Mouse (Mus musculus) myocyte (in vitro differentiated cells): ENCODE measurements at regions not wholly inside any gene's neighbourhood (a gene's known extent, or its start where the extent isn't known, plus 50 kb on each side); places are given as distances from the start of the nearest gene placed in this dataset.

Experiments
- CEBPB ChIP-seq: IDR thresholded peaks from 2 replicates; pipeline ENCODE4 v1.6.1; 2011; ENCODE audit warnings: mild to moderate bottlenecking, moderate library complexity; ENCODE audit not compliant: poor library complexity, insufficient read depth, severe bottlenecking
- E2F4 ChIP-seq: IDR thresholded peaks from one replicate; pipeline ENCODE4 v1.6.1; 2011; ENCODE audit warnings: mild to moderate bottlenecking, control low read depth, moderate library complexity; ENCODE audit not compliant: insufficient read depth
- MAX ChIP-seq: IDR thresholded peaks from one replicate; pipeline ENCODE4 v1.6.1; 2011; ENCODE audit warnings: low read depth, mild to moderate bottlenecking, control low read depth
- MYOD1 ChIP-seq, 3 experiments: IDR thresholded peaks; one replicate each; pipeline ENCODE4 v1.6.1; 2011; ENCODE audit warnings: control low read depth in 2 of 3, low read depth in 2 of 3, mild to moderate bottlenecking in 2 of 3, moderate library complexity in 1 of 3; ENCODE audit not compliant: insufficient read length in 2 of 3, control insufficient read depth in 1 of 3
- MYOG ChIP-seq, 3 experiments: IDR thresholded peaks; one replicate each; pipeline ENCODE4 v1.6.1; 2011; ENCODE audit warnings: control low read depth in 2 of 3, low read depth in 2 of 3, mild to moderate bottlenecking in 2 of 3; ENCODE audit not compliant: insufficient read length in 2 of 3, control insufficient read depth in 1 of 3, insufficient read depth in 1 of 3
- POLR2A ChIP-seq: IDR thresholded peaks from one replicate; pipeline ENCODE4 v1.6.1; 2011; ENCODE audit warnings: low read depth, mild to moderate bottlenecking, control low read depth, moderate library complexity; ENCODE audit not compliant: insufficient read length
- POLR2AphosphoS2 ChIP-seq: IDR thresholded peaks from one replicate; pipeline ENCODE4 v1.6.1; 2011; ENCODE audit warnings: low read depth, control low read depth; ENCODE audit not compliant: insufficient read length
- SRF ChIP-seq: IDR thresholded peaks from one replicate; pipeline ENCODE4 v1.6.1; 2011; ENCODE audit warnings: low read depth; ENCODE audit not compliant: control insufficient read depth, insufficient read length
- TCF12 ChIP-seq: IDR thresholded peaks from one replicate; pipeline ENCODE4 v1.6.1; 2011; ENCODE audit warnings: mild to moderate bottlenecking, control low read depth; ENCODE audit not compliant: poor library complexity, insufficient read depth, severe bottlenecking
- USF1 ChIP-seq: IDR thresholded peaks from one replicate; pipeline ENCODE4 v1.6.1; 2011; ENCODE audit warnings: low read depth, mild to moderate bottlenecking, control low read depth, moderate library complexity

GRCm38 (mm10) chr2:9694178-9694577 is 186.9 kb upstream of the 4930412O13Rik start:
- TF ChIP-seq MYOD1 (IDR thresholded peaks at IDR 0.05; ENCODE audit: control insufficient read depth in 1 of 3, insufficient read length in 2 of 3, low read depth in 2 of 3) (no peak), POLR2A (no peak), E2F4 (no peak), POLR2AphosphoS2 (no peak), MYOG (IDR thresholded peaks at IDR 0.05; ENCODE audit: control insufficient read depth in 1 of 3, insufficient read depth in 1 of 3, insufficient read length in 2 of 3, low read depth in 2 of 3) (no peak), USF1 (no peak), MAX (no peak), CEBPB (no peak), TCF12 (no peak), SRF (no peak)
